Mouse (Mus musculus) small intestine, adult 2 months (tissue): ENCODE measurements around the gene St6galnac6.

ENCODE experiments used
- CTCF ChIP-seq: fragments of 200-500 bp; IDR thresholded peaks from 2 replicates; pipeline ENCODE4 v1.5.1; 2012; ENCODE audit warnings: low read depth, mild to moderate bottlenecking, control low read depth, inconsistent platforms, low read length, moderate library complexity, mixed read lengths; ENCODE audit not compliant: insufficient replicate concordance, insufficient read length; ENCODE audit errors: extremely low read depth
- POLR2A ChIP-seq: fragments of 200-500 bp; IDR thresholded peaks from 2 replicates; pipeline ENCODE4 v1.6.1; 2012; ENCODE audit warnings: low read depth, mild to moderate bottlenecking, control low read depth, inconsistent platforms, low read length, moderate library complexity

DNA sequence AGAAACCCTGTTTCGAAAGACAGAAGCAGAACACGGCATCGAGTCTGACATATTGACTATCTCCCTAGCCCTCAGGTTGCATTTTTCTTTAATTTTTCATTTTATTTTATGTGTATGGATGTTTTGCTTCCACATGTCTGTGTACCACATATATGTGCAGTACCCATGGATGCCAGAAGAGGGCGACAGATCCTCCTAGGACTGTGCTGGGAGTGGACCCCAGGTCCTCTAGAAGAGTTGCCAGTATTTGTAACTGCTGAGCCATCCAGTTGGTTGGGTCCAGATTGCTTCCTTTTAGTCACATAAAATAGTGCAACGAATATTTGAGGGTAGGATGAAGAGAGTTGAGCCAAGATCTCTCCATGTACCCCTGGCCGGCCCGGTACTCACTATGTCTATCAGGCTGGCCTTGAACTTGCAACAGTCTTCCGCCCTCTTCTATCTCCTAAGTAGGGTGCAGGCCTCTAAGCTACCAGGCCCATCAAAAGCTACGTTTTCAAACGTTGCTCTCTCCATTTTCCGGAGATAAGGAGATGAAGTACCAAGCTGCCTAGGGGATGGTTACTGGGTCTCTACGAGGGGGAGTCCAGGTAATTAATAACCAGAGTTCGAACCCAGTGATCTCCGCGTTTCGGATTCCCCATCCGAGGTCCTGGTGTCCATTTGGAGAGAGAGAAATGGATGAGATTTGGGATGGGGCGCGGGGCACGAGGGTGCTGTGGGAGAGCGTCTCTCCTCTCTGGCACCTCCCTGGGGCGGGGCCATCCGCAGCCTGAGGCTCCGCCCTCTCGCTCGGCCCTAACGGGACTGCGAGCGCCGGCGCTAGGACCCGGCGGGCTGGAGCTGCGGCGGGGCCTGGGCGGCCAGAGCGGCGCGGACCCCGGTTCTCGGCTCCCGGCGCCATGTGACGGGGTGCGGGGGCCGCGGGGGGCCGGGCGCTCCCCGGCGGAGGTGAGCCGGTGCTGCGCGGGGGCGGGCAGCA, 6.9 kb downstream of the St6galnac6 start:
- TF ChIP-seq POLR2A (no peak), CTCF (peak; percentile 52; the same call in 1 of the 2 replicates)
